Mouse (Mus musculus) E14TG2a.4 (cell line): ENCODE data around the gene Tjp2.

Source experiments
- CTCF ChIP-seq: conservative IDR thresholded peaks from 2 replicates; pipeline ENCODE4 v1.5.1; 2014; ENCODE audit warnings: low read length
- NANOG ChIP-seq: IDR thresholded peaks from 2 replicates; pipeline ENCODE4 v1.6.1; 2014; ENCODE audit warnings: borderline replicate concordance, low read length, mixed read lengths

GRCm38 (mm10) chr19:24225305-24225696, 471 bp upstream of the Tjp2 start:
- TF ChIP-seq CTCF, result no peak
- no peak for TF ChIP-seq NANOG
